Mouse (Mus musculus) embryonic stem cell, embryonic (primary cell): Measurements from ENCODE around the gene Duoxa1.

ENCODE experiments used
- CTCF ChIA-PET, 4 experiments: fragments of 300-600 bp in 2 of 4; fragments of 350-600 bp in 2 of 4; sonication (Branson Sonifier 250); formaldehyde crosslinking; loops; one replicate each; lab custom pipeline; 2022; ENCODE audit warnings: inconsistent platforms in 2 of 4; lab: Charles Lee
- POLR2A ChIA-PET, 4 experiments: fragments of 300-600 bp in 2 of 4; fragments of 350-600 bp in 2 of 4; sonication (Branson Sonifier 250); formaldehyde crosslinking; loops; one replicate each; lab custom pipeline; 2022; ENCODE audit warnings: antibody characterized with exemption in 4 of 4, inconsistent platforms in 1 of 4; lab: Charles Lee

Duoxa1 gene

GRCm38 (mm10) chr2:122348531-122349131 lies 35.1 kb upstream of the Duoxa1 start:
- ChIA-PET POLR2A (interaction anchor here (0.6 to 21.9 kb wide), 29 partner anchors 8 to 482 kb away, joined by 3 to 342 read pairs (median 4); partner anchors contain the start of genes Shf (in 3 of the 4), B2m (in 1 of the 4), Casc4 (in 1 of the 4) and Trim69 (in 1 of the 4)), CTCF (interaction anchor here (0.6 to 3.8 kb wide), 29 partner anchors 8 to 776 kb away, joined by 3 to 26 read pairs (median 6); partner anchors contain the start of gene Shf (in 2 of the 4))

- ChIA-PET POLR2A (interaction anchor here in 3 of 4 experiments (0.7 to 21.9 kb wide), 10 partner anchors 12 to 200 kb away, joined by 3 to 342 read pairs (median 13); partner anchors contain the start of genes Shf (in 2 of the 3) and B2m (in 1 of the 3)), CTCF (interaction anchor here in 2 of 4 experiments (2.2 to 3.8 kb wide), 5 partner anchors 18 to 34 kb away, joined by 9 to 26 read pairs (median 10); partner anchors contain the start of gene Shf (in 1 of the 2))
These were observed 33.7 kb upstream of the Duoxa1 start for GRCm38 (mm10) chr2:122347257-122347656.

GRCm38 (mm10) chr2:122346164-122346563 lies 32.6 kb upstream of the Duoxa1 start:
- CTCF ChIA-PET: interaction anchor here in 3 of 4 experiments (0.8 to 3.8 kb wide), 4 partner anchors 19 to 103 kb away, joined by 3 to 26 read pairs (median 4); partner anchors contain the start of gene Shf (in 1 of the 3)
- POLR2A ChIA-PET: interaction anchor here in 2 of 4 experiments (0.6 to 21.9 kb wide), 7 partner anchors 11 to 40 kb away, joined by 3 to 342 read pairs (median 24); partner anchors contain the start of gene Shf (in 2 of the 2)

- POLR2A ChIA-PET: interaction anchor here in 3 of 4 experiments (0.6 to 21.9 kb wide), 7 partner anchors 10 to 33 kb away, joined by 3 to 342 read pairs (median 5); partner anchors contain the start of gene Shf (in 2 of the 3)
These were observed 31.8 kb upstream of the Duoxa1 start for GRCm38 (mm10) chr2:122345106-122345893.

GRCm38 (mm10) chr2:122337291-122337690 lies 23.8 kb upstream of the Duoxa1 start:
- POLR2A ChIA-PET: interaction anchor here in 1 of 4 experiments (1.4 to 4.1 kb wide), 2 partner anchors 10 to 16 kb away, joined by 3 to 24 read pairs; no protein-coding TSS in a partner anchor

More at GRCm38 (mm10) chr2:122345106-122345893, 31.8 kb upstream of the Duoxa1 start:
- CTCF ChIA-PET: interaction anchor here in 3 of 4 experiments (0.6 to 1.5 kb wide), 5 partner anchors 21 to 160 kb away, joined by 3 to 5 read pairs (median 3); partner anchors contain the start of gene Shf (in 1 of the 3)

GRCm38 (mm10) chr2:122334170-122334569 lies 20.6 kb upstream of the Duoxa1 start:
- POLR2A ChIA-PET: interaction anchor here (0.9 to 4.1 kb wide), 17 partner anchors 8 to 528 kb away, joined by 3 to 24 read pairs (median 4); partner anchors contain the start of genes Shf (in 2 of the 4), B2m (in 1 of the 4) and Frmd5 (in 1 of the 4)
- CTCF ChIA-PET: interaction anchor here in 2 of 4 experiments (0.9 to 2.8 kb wide), 5 partner anchors 14 to 47 kb away, joined by 3 to 14 read pairs (median 7); no protein-coding TSS in a partner anchor

More at GRCm38 (mm10) chr2:122337291-122337690, 23.8 kb upstream of the Duoxa1 start:
- CTCF ChIA-PET: interaction anchor here in 1 of 4 experiments (1.0 kb wide), 1 partner anchor 28 kb away, joined by 3 read pairs; no protein-coding TSS in a partner anchor

- POLR2A ChIA-PET: no interaction called here
- CTCF ChIA-PET: no interaction called here
These were observed 18.7 kb upstream of the Duoxa1 start for GRCm38 (mm10) chr2:122332222-122332621.

GRCm38 (mm10) chr2:122330317-122330716 lies 16.8 kb upstream of the Duoxa1 start:
- ChIA-PET CTCF (interaction anchor here in 1 of 4 experiments (1.2 kb wide), 1 partner anchor 36 kb away, joined by 4 read pairs; no protein-coding TSS in a partner anchor), POLR2A (interaction anchor here in 1 of 4 experiments (0.7 kb wide), 1 partner anchor 39 kb away, joined by 3 read pairs; the partner anchor contains the start of gene Shf)

GRCm38 (mm10) chr2:122327986-122328385 lies 14.5 kb upstream of the Duoxa1 start:
- CTCF ChIA-PET: interaction anchor here in 2 of 4 experiments (0.7 to 1.3 kb wide), 3 partner anchors 14 to 25 kb away, joined by 3 to 4 read pairs (median 3); partner anchors contain the start of gene Duoxa1 (in 2 of the 2)

GRCm38 (mm10) chr2:122325361-122325760 lies 11.8 kb upstream of the Duoxa1 start:
- CTCF ChIA-PET: no interaction called here

More at GRCm38 (mm10) chr2:122327986-122328385, 14.5 kb upstream of the Duoxa1 start:
- POLR2A ChIA-PET: interaction anchor here (0.6 to 1.3 kb wide), 5 partner anchors 24 to 303 kb away, joined by 3 to 8 read pairs (median 3); partner anchors contain the start of gene Shf (in 1 of the 4)

GRCm38 (mm10) chr2:122324586-122324985 lies 11.1 kb upstream of the Duoxa1 start:
- POLR2A ChIA-PET: no interaction called here

More at GRCm38 (mm10) chr2:122325361-122325760, 11.8 kb upstream of the Duoxa1 start:
- POLR2A ChIA-PET: interaction anchor here in 1 of 4 experiments (1.1 kb wide), 1 partner anchor 10 kb away, joined by 3 read pairs; no protein-coding TSS in a partner anchor

GRCm38 (mm10) chr2:122323960-122324359 lies 10.4 kb upstream of the Duoxa1 start:
- ChIA-PET POLR2A (no interaction called here), CTCF (no interaction called here)

More at GRCm38 (mm10) chr2:122324586-122324985, 11.1 kb upstream of the Duoxa1 start:
- CTCF ChIA-PET: no interaction called here

- ChIA-PET POLR2A (interaction anchor here in 1 of 4 experiments (0.9 kb wide), 1 partner anchor 52 kb away, joined by 3 read pairs; the partner anchor contains the start of gene Shf), CTCF (no interaction called here)
These were observed 3.9 kb upstream of the Duoxa1 start for GRCm38 (mm10) chr2:122317384-122317783.

- POLR2A ChIA-PET: interaction anchor here in 1 of 4 experiments (0.6 to 1.0 kb wide), 3 partner anchors 31 to 57 kb away, joined by 3 read pairs; no protein-coding TSS in a partner anchor
- CTCF ChIA-PET: interaction anchor here in 1 of 4 experiments (1.0 kb wide), 2 partner anchors 13 to 72 kb away, joined by 3 to 4 read pairs; no protein-coding TSS in a partner anchor
These were observed 1.8 kb upstream of the Duoxa1 start, which contains the start of gene Duox1 for GRCm38 (mm10) chr2:122315372-122315771. TSS of gene Duox1 (plus strand) at chr2:122315672.

GRCm38 (mm10) chr2:122312722-122313417 lies 660 bp downstream of the Duoxa1 start:
- ChIA-PET CTCF (interaction anchor here (0.9 to 2.0 kb wide), 12 partner anchors 10 to 353 kb away, joined by 3 to 11 read pairs (median 4); partner anchors contain the start of gene Shf (in 1 of the 4)), POLR2A (interaction anchor here in 3 of 4 experiments (0.7 to 1.3 kb wide), 4 partner anchors 11 to 165 kb away, joined by 3 to 5 read pairs (median 4); partner anchors contain the start of genes B2m (in 1 of the 3), Duox2 (in 1 of the 3) and Duoxa2 (in 1 of the 3))

GRCm38 (mm10) chr2:122311561-122311960 lies 2.0 kb downstream of the Duoxa1 start:
- CTCF ChIA-PET: interaction anchor here in 3 of 4 experiments (0.6 to 2.0 kb wide), 10 partner anchors 9 to 186 kb away, joined by 3 to 11 read pairs (median 4); partner anchors contain the start of gene Shf (in 1 of the 3)
- POLR2A ChIA-PET: interaction anchor here in 2 of 4 experiments (0.7 to 1.0 kb wide), 3 partner anchors 9 to 66 kb away, joined by 3 read pairs; no protein-coding TSS in a partner anchor
